Mouse (Mus musculus) spleen, adult 2 months (tissue): ENCODE results near the gene Fbxl18. TPM values are rescaled to one million over a fixed set of nuclear protein-coding genes. Genes with fewer than 3 reads are reported as not detected.

Experiments
- DNase-seq, 2 experiments: peaks; one replicate each; pipeline versions ENCODE4 v3.0.0 to v3.0.0-alpha.2; 2012 to 2021; ENCODE audit warnings: low spot score in 2 of 2, low read depth in 1 of 2
- H3K27ac ChIP-seq: fragments of 200-500 bp; 2 replicates; pipeline ENCODE4 v1.5.1; 2012; ENCODE audit warnings: low read length, inconsistent platforms; ENCODE audit not compliant: insufficient read depth
- H3K27me3 ChIP-seq: fragments of 200-500 bp; 2 replicates; pipeline ENCODE4 v1.6.1; 2012; ENCODE audit warnings: mild to moderate bottlenecking, moderate library complexity, low read length, inconsistent platforms; ENCODE audit not compliant: control insufficient read depth, insufficient read depth
- H3K36me3 ChIP-seq: fragments of 200-500 bp; 2 replicates; pipeline ENCODE4 v1.6.1; 2012; ENCODE audit warnings: mild to moderate bottlenecking, low read length, inconsistent platforms; ENCODE audit not compliant: control insufficient read depth, insufficient read depth
- H3K4me1 ChIP-seq: fragments of 200-500 bp; 2 replicates; pipeline ENCODE4 v1.6.1; 2011; ENCODE audit warnings: inconsistent platforms; ENCODE audit not compliant: control insufficient read depth, insufficient read depth, insufficient read length
- H3K4me3 ChIP-seq: fragments of 200-500 bp; 2 replicates; pipeline ENCODE4 v1.5.1; 2011; ENCODE audit warnings: mild to moderate bottlenecking, inconsistent platforms; ENCODE audit not compliant: insufficient read depth, insufficient read length; ENCODE audit errors: extremely low read depth
- CTCF ChIP-seq: fragments of 200-500 bp; IDR thresholded peaks from 2 replicates; pipeline ENCODE4 v1.5.1; 2011; ENCODE audit warnings: mild to moderate bottlenecking, inconsistent platforms; ENCODE audit not compliant: insufficient read depth, insufficient read length, insufficient replicate concordance; ENCODE audit errors: extremely low read depth
- POLR2A ChIP-seq: fragments of 200-500 bp; IDR thresholded peaks from 2 replicates; pipeline ENCODE4 v1.6.1; 2011; ENCODE audit warnings: low read depth, low read length, inconsistent platforms
- whole genome bisulfite sequencing: fragments of 180-500 bp; shearing (Covaris S2); methylation state at CpG from one replicate; pipeline ENCODE4 v1.1.7; 2018; 5-methylcytosine and 5-hydroxymethylcytosine counted together
- polyA plus RNA-seq: library from polyadenylated mRNA; depleted of rRNA; stranded (reverse); fragments of >200 nt; gene quantifications from 2 replicates; pipeline ENCODE4 v1.2.3, GENCODE M21; 2012

The Fbxl18 gene
- polyA plus RNA-seq, 1 experiment = 15.8 TPM

DNA sequence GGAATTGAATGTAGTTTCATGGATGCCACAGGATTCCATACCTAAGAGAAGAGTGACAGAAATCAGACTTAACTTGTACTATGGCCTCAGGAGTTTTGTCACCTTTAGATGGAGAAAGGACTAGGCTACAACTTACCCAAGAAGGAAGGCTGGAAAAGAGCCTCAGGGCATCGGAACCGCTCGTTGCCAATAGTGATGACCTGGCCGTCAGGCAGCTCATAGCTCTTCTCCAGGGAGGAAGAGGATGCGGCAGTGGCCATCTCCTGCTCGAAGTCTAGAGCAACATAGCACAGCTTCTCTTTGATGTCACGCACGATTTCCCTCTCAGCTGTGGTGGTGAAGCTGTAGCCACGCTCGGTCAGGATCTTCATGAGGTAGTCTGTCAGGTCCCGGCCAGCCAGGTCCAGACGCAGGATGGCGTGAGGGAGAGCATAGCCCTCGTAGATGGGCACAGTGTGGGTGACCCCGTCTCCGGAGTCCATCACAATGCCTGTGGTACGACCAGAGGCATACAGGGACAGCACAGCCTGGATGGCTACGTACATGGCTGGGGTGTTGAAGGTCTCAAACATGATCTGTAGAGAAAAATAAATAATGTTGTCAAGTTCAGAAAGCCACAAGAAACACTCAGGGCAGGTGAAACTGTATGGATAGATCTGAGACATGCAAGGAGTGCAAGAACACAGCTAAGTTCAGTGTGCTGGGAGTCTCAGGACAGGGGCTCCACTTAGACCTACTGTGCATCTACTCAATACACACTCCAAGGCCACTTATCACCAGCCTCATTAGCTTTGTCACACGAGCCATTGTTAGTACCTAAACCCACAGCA, 9.2 kb upstream of the Fbxl18 start:
- WGBS = 17% methylated on average over 19 of the region's 19 CpGs

DNA sequence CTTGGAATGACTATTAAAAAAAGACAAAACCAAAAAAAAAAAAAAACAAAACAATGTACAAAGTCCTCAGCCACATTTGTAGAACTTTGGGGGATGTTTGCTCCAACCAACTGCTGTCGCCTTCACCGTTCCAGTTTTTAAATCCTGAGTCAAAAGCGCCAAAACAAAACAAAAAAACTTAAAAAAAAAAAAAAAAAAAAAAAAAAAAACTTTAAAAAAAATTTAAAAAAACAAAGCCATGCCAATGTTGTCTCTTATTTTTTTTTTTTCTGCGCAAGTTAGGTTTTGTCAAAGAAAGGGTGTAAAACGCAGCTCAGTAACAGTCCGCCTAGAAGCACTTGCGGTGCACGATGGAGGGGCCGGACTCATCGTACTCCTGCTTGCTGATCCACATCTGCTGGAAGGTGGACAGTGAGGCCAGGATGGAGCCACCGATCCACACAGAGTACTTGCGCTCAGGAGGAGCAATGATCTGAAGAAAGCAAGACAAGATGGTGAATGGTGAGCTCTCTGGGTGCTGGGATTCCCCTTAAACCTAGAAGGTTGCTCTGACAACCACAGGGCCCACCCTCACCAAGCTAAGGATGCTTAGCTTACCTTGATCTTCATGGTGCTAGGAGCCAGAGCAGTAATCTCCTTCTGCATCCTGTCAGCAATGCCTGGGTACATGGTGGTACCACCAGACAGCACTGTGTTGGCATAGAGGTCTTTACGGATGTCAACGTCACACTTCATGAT, 8.4 kb upstream of the Fbxl18 start:
- Histone ChIP-seq H3K4me3 (peak overlapping the region; percentile 100), H3K27me3 (no peaks in the 10 kb centered on the region), H3K27ac (peak overlapping the region; percentile 6; the same call in 1 of the 2 replicates), H3K4me1 (peaks cover 4% of the 10 kb centered on the region; the same call in 1 of the 2 replicates), H3K36me3 (peaks cover 55% of the 10 kb centered on the region)
- WGBS = 48% methylated on average over 14 of the region's 14 CpGs
- DNase-seq = no peak
- no peak for TF ChIP-seq CTCF
- TF ChIP-seq POLR2A = no peak

More for the DNA sequence above, 9.2 kb upstream of the Fbxl18 start:
- Histone ChIP-seq H3K4me1 (peaks cover 7% of the 10 kb centered on the region; the same call in 1 of the 2 replicates), H3K36me3 (peaks cover 55% of the 10 kb centered on the region), H3K4me3 (peak overlapping the region; percentile 100), H3K27ac (peak overlapping the region; percentile 100), H3K27me3 (no peaks in the 10 kb centered on the region)
- no peak for DNase-seq
- TF ChIP-seq CTCF (no peak), POLR2A (no peak)

DNA sequence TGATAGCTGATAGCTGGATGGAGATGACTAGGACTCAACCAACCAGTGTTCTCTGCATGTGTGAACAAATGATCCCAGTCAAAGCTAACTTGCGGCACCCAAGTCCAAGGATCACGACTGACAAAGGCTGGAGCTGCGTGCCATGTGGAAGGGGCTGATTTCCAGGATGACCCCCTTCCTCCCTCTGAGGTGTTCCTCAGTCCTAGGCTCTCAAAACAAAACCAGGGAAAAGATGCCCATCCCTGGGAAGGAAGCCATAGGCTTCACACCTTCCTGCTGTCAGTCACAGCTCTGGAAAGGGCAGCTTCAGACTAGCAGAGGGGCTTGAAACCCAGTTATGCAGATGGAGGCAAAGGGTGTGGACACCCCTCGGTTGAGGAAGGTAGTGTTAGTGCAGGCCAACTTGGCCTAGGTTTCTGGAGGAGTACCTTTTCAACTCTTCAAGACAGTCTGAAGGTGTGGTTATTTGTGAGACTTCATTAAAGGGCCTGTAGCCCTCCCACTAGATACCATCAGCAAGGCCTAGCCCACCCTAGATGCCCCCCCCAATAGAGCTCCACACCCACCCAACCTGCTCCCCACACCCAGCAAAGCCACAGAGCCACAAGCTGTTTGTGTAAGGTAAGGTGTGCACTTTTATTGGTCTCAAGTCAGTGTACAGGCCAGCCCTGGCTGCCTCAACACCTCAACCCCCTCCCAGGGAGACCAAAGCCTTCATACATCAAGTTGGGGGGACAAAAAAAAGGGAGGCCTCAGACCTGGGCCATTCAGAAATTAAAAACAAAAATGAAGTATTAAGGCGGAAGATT, 7.5 kb upstream of the Fbxl18 start:
- peaks cover 55% of the 10 kb centered on the region for H3K36me3 ChIP-seq
- no peak for DNase-seq
- no peaks in the 10 kb centered on the region; the same call in 1 of the 2 replicates for H3K4me1 ChIP-seq
- H3K27me3 ChIP-seq = no peaks in the 10 kb centered on the region
- no peak for TF ChIP-seq POLR2A
- no peak for TF ChIP-seq CTCF
- H3K27ac ChIP-seq = peak overlapping the region; percentile 23
- WGBS = 70% methylated on average over 5 of the region's 5 CpGs
- peak overlapping the region; percentile 23; the same call in 1 of the 2 replicates for H3K4me3 ChIP-seq

DNA sequence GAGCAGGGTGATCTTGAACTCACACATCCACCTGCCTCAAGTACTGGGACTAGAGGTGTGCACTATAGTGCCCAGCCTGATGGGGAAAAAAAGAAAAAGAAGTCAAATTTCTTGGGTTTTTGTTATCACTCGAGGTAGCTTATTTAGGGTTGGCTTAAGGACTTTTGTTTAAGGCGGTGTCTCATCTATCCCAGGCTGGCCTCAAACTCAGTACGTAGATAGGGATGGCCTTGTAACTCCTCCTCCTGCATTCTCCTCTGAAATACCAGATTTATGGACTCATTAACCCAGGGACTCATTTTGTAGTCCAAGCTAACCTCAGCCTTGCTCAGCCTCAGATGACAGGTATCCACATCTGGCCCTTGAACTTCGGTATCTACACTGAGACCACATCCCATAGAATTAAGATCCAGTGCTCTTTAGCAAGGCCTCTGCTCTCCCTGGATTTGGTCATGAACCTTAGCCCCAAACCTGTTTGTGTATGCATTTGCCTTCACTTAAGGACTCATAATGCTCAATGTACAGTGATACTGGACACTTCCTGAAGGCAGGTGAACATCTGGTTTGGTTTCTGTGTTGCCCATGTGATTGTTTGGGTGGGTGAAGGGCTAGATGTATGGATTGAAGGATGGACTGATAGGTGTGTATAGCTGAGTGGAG, 6.8 kb upstream of the Fbxl18 start:
- no peak for DNase-seq
- Histone ChIP-seq H3K27ac (peak overlapping the region; percentile 23; the same call in 1 of the 2 replicates), H3K36me3 (peaks cover 55% of the 10 kb centered on the region), H3K27me3 (no peaks in the 10 kb centered on the region), H3K4me1 (no peaks in the 10 kb centered on the region; the same call in 1 of the 2 replicates), H3K4me3 (no peak overlapping the region)
- TF ChIP-seq CTCF = no peak
- 53% methylated on average over 4 of the region's 4 CpGs for WGBS

DNA sequence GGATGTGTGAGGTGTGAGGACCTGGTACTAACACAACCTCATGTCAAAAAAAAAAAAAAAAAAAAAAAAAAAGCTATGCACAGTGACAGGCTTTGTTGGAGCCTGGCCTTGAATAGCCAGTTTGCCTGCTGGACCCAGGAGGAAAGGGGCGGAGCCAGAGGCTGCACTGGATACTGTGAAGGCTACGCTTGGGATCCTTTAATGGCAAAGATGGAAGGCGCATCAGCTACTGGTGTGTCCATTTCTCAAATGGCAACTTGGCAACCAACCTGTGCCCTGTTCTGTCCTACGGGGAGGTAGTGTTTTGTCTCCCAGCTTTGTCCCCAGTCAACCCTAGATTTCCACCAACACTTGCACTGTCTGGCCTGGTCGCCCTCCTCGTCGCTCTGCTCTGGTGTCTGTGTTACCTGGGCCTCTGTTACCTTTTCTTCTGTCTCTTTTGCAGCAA, 6.2 kb upstream of the Fbxl18 start:
- Histone ChIP-seq H3K36me3 (peaks cover 54% of the 10 kb centered on the region), H3K27me3 (no peaks in the 10 kb centered on the region), H3K4me1 (peaks cover 1% of the 10 kb centered on the region; the same call in 1 of the 2 replicates), H3K27ac (no peak overlapping the region), H3K4me3 (no peak overlapping the region)
- TF ChIP-seq POLR2A (no peak), CTCF (no peak)
- WGBS = 81% methylated on average over 7 of the region's 7 CpGs
- no peak for DNase-seq

DNA sequence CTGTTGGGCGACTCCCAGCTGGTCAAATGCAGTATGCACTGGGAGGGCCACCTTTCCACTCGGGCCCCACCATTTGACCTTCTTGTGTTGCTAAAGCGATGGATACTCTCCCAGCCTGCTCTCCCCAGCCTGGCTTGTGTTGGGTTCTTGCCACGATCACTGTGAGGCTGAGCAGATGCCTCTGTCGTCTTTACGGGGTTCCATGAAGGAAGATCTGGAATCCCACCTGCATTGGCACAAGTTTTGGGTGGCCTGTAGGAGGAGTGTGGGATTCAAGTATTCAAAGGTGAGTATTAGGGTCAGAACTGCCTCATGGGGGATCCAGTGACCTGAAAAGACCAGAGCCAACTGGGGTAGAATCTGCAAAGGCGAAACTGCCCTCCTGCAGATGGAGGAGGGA, 5.4 kb upstream of the Fbxl18 start:
- no peak overlapping the region for H3K27ac ChIP-seq
- H3K36me3 ChIP-seq = peaks cover 48% of the 10 kb centered on the region
- peaks cover 4% of the 10 kb centered on the region; the same call in 1 of the 2 replicates for H3K4me1 ChIP-seq
- WGBS = 89% methylated on average over 7 of the region's 7 CpGs
- no peaks in the 10 kb centered on the region for H3K27me3 ChIP-seq
- no peak for DNase-seq
- no peak for TF ChIP-seq CTCF
- no peak for TF ChIP-seq POLR2A
- H3K4me3 ChIP-seq = no peak overlapping the region
